Mouse (Mus musculus): ENCODE data around the gene Olfr157. TPM values are rescaled to one million over a fixed set of nuclear protein-coding genes. Genes with fewer than 3 reads are reported as not detected.

The Olfr157 gene
- not detected for total RNA-seq (2023)

DNA sequence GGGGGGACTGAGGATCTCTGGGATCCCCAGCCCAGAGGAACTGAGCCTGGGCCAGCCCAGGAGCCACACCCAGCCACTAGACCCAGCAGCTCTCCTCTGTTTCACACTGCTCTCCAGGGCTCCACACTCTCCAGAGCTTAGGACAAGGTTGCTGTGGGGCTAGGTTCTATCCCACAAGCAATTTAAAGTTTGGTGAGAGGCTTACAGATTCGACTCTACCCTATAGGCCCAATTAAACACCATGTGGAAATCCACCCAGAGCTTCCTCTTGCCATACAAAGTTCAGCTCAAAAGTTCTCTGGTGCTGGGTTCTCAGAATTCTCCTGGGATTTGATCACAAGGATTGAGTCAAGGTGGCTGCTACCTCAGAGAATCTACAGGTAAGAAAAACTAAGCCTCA lies at the start of gene Olfr157:
Gene Olfr157 (minus strand): TSS at position 101 of the 400 bp plus-strand sequence.

DNA sequence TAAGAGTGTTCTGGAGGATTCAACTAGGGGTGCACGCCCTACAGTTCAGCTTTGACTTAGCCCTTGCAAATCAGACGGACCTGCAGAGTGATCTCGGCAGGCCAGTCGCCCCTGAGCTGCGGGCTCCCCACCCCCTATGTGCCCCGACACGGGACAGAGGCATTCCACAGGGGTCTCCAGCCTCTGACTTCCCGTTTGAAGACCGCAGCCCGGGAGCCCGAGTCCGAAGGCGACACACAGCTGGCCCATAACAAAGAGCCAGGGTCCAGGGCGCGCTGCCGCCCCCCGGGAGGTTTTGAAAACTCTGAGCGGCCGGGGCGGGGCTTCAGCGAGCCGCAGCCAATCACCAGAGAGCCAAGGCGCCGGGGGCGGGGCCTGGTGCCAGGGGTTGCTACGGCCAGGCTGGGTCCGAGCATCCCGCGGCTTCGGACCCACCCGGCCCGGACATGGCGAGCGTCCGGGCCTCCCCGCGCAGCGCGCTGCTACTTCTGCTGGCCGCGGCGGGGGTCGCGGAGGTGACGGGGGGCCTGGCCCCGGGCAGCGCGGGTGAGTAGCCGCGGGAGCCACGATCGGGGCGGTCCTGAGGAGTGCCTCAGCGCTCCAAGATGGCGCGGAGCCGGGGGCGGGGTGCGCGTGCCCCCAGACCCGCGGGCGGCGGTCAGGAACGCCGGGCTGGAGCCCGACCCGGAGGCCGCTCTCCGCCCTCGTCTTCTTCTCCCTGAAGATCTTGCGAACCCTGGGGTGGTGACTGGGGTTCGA lies 35.3 kb upstream of the Olfr157 start, which contains the start of gene Reck:
Gene Reck (plus strand): TSS at position 371 of the 759 bp plus-strand sequence.

DNA sequence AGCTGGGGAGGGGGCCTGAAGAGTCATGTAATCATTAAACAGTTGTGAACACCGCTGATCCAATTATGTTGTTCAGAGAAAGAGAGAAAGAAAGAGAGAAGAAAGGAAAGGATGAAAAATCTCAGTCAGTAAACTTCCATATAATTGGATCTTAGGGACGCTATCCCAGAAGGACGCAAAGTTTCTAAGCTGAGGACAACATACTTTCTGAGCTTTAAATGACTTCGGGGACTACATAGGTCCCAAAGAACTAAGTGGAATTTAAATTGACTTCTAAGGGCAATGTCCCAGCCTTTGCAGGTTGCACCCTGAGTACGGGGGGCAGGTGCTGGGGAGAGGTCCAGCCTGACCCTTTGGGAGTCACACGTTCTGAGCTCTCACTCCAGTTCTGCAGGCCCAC lies 11.3 kb upstream of the Olfr157 start, which contains the start of gene Olfr155:
Gene Olfr155 (plus strand): TSS at position 301 of the 400 bp plus-strand sequence.

DNA sequence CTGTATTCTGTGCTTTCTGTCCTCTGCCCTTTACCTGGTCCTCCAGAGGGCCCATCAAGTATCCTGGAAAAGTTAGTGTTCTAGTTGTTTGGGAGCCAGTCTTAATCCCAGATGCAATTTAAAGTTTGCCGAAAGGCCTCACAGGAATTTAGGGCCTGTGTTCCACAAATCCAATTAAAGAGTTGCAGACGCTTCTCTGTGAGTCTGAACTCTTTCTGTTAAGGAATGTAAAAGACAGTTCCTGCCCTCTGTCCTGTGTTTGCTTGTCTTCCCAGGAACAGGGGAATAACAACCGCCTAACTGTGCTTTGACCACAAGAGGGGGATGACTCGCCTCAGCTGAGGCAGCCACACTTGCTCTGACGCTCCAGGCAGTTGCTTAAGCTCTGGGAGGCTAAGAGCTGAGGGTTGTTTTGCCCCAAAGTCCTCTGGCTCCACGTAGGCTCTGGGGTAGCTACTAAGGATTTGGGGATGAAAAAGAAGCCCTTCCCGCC lies 16.1 kb downstream of the Olfr157 start, which contains the start of gene Olfr156:
Gene Olfr156 (minus strand): TSS at position 51 of the 493 bp plus-strand sequence.

Other genes starting within 250 kb of the Olfr157 start
- gene Npr2, start 208.3 kb downstream of the Olfr157 start, total RNA-seq (2023): not detected
- gene Spag8, start 186.6 kb downstream of the Olfr157 start, total RNA-seq (2023): not detected
- 19.1 TPM for gene Hint2, start 183.7 kb downstream of the Olfr157 start, total RNA-seq (2023)
- gene Tmem8b, start 171.2 kb downstream of the Olfr157 start, total RNA-seq (2023): 4.1 TPM
- not detected for gene Fam221b, start 171.1 kb downstream of the Olfr157 start, total RNA-seq (2023)
- gene Olfr70, start 139.4 kb downstream of the Olfr157 start, total RNA-seq (2023): not detected
- not detected for gene Olfr71, start 129.9 kb downstream of the Olfr157 start, total RNA-seq (2023)
- not detected for gene Hrct1, start 113.0 kb downstream of the Olfr157 start, total RNA-seq (2023)
- not detected for gene Spaar, start 110.2 kb downstream of the Olfr157 start, total RNA-seq (2023)
- gene Olfr159, start 69.2 kb downstream of the Olfr157 start, total RNA-seq (2023): not detected
- not detected for gene Olfr156, start 16.3 kb downstream of the Olfr157 start, total RNA-seq (2023)
- not detected for gene Olfr155, start 11.4 kb upstream of the Olfr157 start, total RNA-seq (2023)
- gene Reck, start 35.3 kb upstream of the Olfr157 start, total RNA-seq (2023): 2.3 TPM
- gene Glipr2, start 117.2 kb upstream of the Olfr157 start, total RNA-seq (2023): 40.4 TPM
- 1.5 TPM for gene Ccin, start 143.3 kb upstream of the Olfr157 start, total RNA-seq (2023)
- 137 TPM for gene Clta, start 164.3 kb upstream of the Olfr157 start, total RNA-seq (2023)
- 44.0 TPM for gene Gne, start 244.0 kb upstream of the Olfr157 start, total RNA-seq (2023)

Data from CD4-positive naive resting alpha-beta T cell, adult 57 days (primary cell).